Mouse (Mus musculus) small intestine, adult 2 months (tissue): ENCODE results near the gene Ccnt2.

ENCODE experiments used
- CTCF ChIP-seq: fragments of 200-500 bp; IDR thresholded peaks from 2 replicates; pipeline ENCODE4 v1.5.1; 2012; ENCODE audit warnings: low read depth, mild to moderate bottlenecking, control low read depth, inconsistent platforms, low read length, moderate library complexity, mixed read lengths; ENCODE audit not compliant: insufficient replicate concordance, insufficient read length; ENCODE audit errors: extremely low read depth
- POLR2A ChIP-seq: fragments of 200-500 bp; IDR thresholded peaks from 2 replicates; pipeline ENCODE4 v1.6.1; 2012; ENCODE audit warnings: low read depth, mild to moderate bottlenecking, control low read depth, inconsistent platforms, low read length, moderate library complexity

- TF ChIP-seq CTCF (no peak), POLR2A (no peak)
These were observed 39.0 kb downstream of the Ccnt2 start for GRCm38 (mm10) chr1:127812929-127813328.
